Mouse (Mus musculus) forebrain, postnatal 0 days (tissue): Measurements from ENCODE around the gene Fcgr3. TPM values are rescaled to one million over a fixed set of nuclear protein-coding genes. Genes with fewer than 3 reads are reported as not detected.
A peak's percentile ranks its signal among the peaks of the same experiment; 100 is the strongest.

Experiments
- ATAC-seq: fragments of 200-750 bp; cut with Nextera tagmentation; 2 replicates; pipeline ENCODE4 v1.8.0; 2017; ENCODE audit warnings: mild to moderate bottlenecking, moderate library complexity
- DNase-seq: peaks from one replicate; pipeline ENCODE4 v3.0.0-alpha.2; 2015
- H3K27ac ChIP-seq: fragments of 300-500 bp; sonication (generic); 2 replicates; pipeline ENCODE4 v1.5.1; 2014; ENCODE audit warnings: low read depth, mild to moderate bottlenecking, antibody characterized with exemption, low read length, moderate library complexity, mixed read lengths
- H3K27me3 ChIP-seq: fragments of 300-500 bp; sonication (generic); 2 replicates; pipeline ENCODE4 v1.6.1; 2014; ENCODE audit warnings: mild to moderate bottlenecking, low read length, mixed read lengths; ENCODE audit not compliant: insufficient read depth
- H3K36me3 ChIP-seq: fragments of 300-500 bp; sonication (generic); 2 replicates; pipeline ENCODE4 v1.6.1; 2014; ENCODE audit warnings: mild to moderate bottlenecking, moderate library complexity; ENCODE audit not compliant: insufficient read depth
- H3K4me1 ChIP-seq: fragments of 300-500 bp; sonication (generic); 2 replicates; pipeline ENCODE4 v1.6.1; 2014; ENCODE audit warnings: antibody characterized with exemption; ENCODE audit not compliant: insufficient read depth
- H3K4me2 ChIP-seq: fragments of 300-500 bp; sonication (generic); 2 replicates; pipeline ENCODE4 v1.6.1; 2014; ENCODE audit warnings: low read depth, mild to moderate bottlenecking, moderate library complexity
- H3K4me3 ChIP-seq: fragments of 300-500 bp; sonication (generic); 2 replicates; pipeline ENCODE4 v1.5.1; 2014; ENCODE audit warnings: low read depth, low read length, mixed read lengths
- H3K9ac ChIP-seq: fragments of 300-500 bp; sonication (generic); 2 replicates; pipeline ENCODE4 v1.6.1; 2014; ENCODE audit warnings: mild to moderate bottlenecking
- H3K9me3 ChIP-seq: fragments of 300-500 bp; sonication (generic); 2 replicates; pipeline ENCODE4 v1.6.1; 2016; ENCODE audit warnings: low read length
- CTCF ChIP-seq: sonication (generic); IDR thresholded peaks from 2 replicates; pipeline ENCODE4 v1.5.1; 2016; ENCODE audit warnings: antibody characterized with exemption, control low read depth, low read depth
- WGBS: fragments of 180-500 bp; shearing (Covaris S2); extraction: QIAGEN DNeasy Blood & Tissue Kit; methylation state at CpG from one replicate; pipeline ENCODE4 v1.1.7; 2014; 5-methylcytosine and 5-hydroxymethylcytosine counted together
- polyA plus RNA-seq: library from polyadenylated mRNA; unstranded; fragments of >200 nt; fragmentation: Nextera tagmentation; extraction: Ambion mirVana; gene quantifications from 2 replicates; pipeline ENCODE4 v1.2.1, GENCODE M21; 2015
- total RNA-seq: library from RNA; depleted of rRNA; stranded (reverse); fragments of >200 nt; gene quantifications from 2 replicates; pipeline ENCODE4 v1.2.3, GENCODE M21; 2014

The Fcgr3 gene
- total and polyA plus RNA-seq, 2 experiments from 2014 or later: 13.9 to 14.9 TPM

DNA sequence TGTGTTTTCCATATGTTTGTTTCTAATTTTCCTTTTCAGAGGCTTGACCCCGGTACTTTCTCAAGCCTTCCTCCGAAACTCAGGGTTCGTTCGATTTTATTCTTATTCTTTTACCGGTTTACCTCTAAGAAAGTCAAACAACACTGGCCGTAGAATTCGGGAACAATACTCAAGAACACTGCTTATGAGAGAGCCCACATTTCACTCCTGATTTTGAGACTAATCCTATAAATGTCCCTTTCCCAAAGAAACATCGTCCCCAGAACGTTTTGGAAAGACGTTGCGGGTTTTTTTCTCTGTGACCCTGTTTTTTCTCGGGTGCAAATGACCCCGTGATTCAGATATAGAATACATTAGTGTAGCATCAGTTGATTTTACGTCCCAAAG, 19.7 kb downstream of the Fcgr3 start:
- H3K36me3 ChIP-seq: no peaks in the 10 kb centered on the region
- H3K4me1 ChIP-seq: no peaks in the 10 kb centered on the region
- no peaks in the 10 kb centered on the region for H3K27me3 ChIP-seq
- DNase-seq: no peak
- peak overlapping the region; percentile 59 for H3K9ac ChIP-seq
- peak overlapping the region; percentile 49 for H3K4me2 ChIP-seq
- H3K4me3 ChIP-seq: peak overlapping the region; percentile 63
- 4% methylated on average over 14 of the region's 14 CpGs for WGBS
- peak; percentile 12 for ATAC-seq
- H3K27ac ChIP-seq: peak overlapping the region; percentile 80
- H3K9me3 ChIP-seq: no peaks in the 10 kb centered on the region
- TF ChIP-seq CTCF: no peak

DNA sequence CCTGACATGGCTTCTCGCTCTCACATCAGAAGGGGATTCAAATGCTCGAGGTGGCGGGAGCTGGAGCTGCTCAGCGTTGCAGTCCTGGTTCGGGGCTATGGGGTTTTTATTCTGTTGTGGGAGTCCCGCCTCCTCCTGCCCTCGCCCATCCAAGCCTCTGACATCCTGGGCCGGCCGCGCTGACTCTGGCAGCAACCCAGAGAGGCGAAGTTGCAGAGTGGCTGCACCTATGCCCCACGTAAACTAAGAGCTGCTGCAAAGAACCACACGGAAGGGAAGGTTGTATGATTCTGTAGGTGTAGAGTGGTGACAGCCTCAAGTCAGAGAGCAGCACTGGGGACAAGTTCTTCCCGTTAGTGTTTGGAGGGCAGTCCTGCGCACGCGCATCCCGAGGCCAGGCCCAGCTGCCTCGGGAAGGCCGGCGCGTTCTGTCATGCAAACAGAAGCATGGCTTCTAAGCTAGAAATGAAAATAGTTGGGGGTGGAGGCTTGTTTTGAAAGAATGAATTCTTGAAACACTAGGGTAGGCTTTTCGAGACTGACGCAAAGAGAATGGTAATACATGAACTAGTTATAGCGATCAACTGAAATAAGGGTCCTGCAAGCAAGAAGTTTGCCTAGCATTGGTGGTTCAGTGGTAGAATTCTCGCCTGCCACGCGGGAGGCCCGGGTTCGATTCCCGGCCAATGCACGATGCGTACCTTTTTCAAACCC, 20.2 kb downstream of the Fcgr3 start:
- H3K4me1 ChIP-seq: no peaks in the 10 kb centered on the region
- H3K4me3 ChIP-seq: peak overlapping the region; percentile 63
- no peaks in the 10 kb centered on the region for H3K9me3 ChIP-seq
- H3K27ac ChIP-seq: peak overlapping the region; percentile 80
- under 1% methylated on average over 33 of the region's 33 CpGs for WGBS
- H3K9ac ChIP-seq: peak overlapping the region; percentile 59
- TF ChIP-seq CTCF: 0 out of 2 replicates have a peak, but pooled peaks have one; percentile 2
- DNase-seq (peak; percentile 98), ATAC-seq (peak; percentile 94)
- no peaks in the 10 kb centered on the region for H3K27me3 ChIP-seq
- H3K36me3 ChIP-seq: no peaks in the 10 kb centered on the region
- peak overlapping the region; percentile 49 for H3K4me2 ChIP-seq

DNA sequence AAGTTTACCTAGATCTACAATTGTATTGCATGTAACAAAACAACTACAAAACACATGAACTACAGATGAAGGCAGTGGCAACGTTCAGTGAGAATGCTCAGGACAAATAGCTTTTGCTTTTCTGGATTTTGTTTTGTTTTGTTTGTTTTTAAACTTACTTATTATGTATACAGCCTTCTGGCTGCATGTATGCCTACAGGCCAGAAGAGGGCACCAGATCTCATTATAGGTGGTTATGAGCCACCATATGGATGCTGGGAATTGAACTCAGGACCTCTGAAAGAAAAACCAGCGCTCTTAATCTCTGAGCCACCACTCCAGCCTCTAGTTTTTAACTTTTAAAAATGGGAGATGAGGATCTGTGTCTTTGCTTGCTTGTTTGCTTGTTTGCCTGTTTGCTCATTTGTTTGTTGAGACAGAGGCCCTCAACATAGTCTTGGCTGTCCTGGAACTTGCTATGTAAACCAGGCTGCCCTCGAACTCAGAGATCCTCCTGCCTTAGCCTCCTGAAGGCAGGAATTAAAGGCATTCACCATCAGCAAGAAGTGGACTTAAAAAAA, 21.1 kb downstream of the Fcgr3 start:
- H3K27me3 ChIP-seq: no peaks in the 10 kb centered on the region
- no peaks in the 10 kb centered on the region for H3K36me3 ChIP-seq
- DNase-seq (peak; percentile 13), ATAC-seq (no peak)
- peak overlapping the region; percentile 63 for H3K4me3 ChIP-seq
- peak; percentile 45 for TF ChIP-seq CTCF
- H3K9me3 ChIP-seq: no peaks in the 10 kb centered on the region
- peak overlapping the region; percentile 80 for H3K27ac ChIP-seq
- 0 out of 2 replicates have a peak overlapping the region, but pooled peaks have one; percentile 57 for H3K9ac ChIP-seq
- H3K4me1 ChIP-seq: no peaks in the 10 kb centered on the region
- peak overlapping the region; percentile 49 for H3K4me2 ChIP-seq
- WGBS: 68% methylated on average over 3 of the region's 3 CpGs

DNA sequence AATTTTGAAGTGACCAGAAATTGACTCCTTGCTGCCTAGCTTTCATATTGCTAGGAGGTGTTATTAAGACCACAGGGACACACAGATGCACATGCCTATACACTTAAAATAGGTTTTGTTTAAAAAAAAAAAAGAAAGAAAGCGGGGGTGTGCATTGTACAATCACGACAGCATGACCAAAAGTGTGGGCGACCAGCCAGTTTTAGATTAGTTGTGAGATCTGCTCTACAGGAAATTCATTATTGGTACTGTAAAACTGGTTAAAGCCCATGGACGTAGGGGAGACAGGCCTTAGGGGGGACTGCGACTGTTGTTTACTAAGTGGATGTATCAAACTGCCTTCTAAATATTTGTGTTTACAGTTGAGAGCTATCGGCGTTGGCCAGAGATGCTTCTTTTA, 24.9 kb downstream of the Fcgr3 start:
- Histone ChIP-seq H3K36me3 (no peaks in the 10 kb centered on the region), H3K9me3 (no peaks in the 10 kb centered on the region), H3K4me1 (no peaks in the 10 kb centered on the region), H3K9ac (no peak overlapping the region), H3K27me3 (no peaks in the 10 kb centered on the region), H3K27ac (no peak overlapping the region), H3K4me2 (no peak overlapping the region), H3K4me3 (no peak overlapping the region)
- WGBS: 86% methylated on average over 7 of the region's 7 CpGs
- ATAC-seq: no peak
- no peak for DNase-seq
- TF ChIP-seq CTCF: no peak

DNA sequence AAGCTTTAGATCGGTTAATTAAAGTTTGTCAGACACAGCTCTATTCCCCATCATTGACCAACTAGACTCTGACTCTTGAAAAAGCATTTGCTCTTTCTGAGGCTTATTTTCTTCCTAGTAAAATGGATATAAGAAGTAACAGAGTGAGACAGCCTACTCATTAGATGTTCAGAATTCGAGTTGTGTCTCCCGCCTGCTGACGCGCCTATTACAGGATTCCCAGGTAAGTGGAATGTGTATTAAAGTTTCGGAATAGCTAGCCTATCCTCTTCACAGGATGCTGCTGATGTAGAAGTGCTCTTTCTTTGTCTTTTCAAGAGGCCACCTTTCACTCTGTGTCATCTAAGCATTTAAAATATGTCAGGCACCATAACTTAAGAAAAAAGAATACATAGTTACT, 25.6 kb downstream of the Fcgr3 start:
- Histone ChIP-seq H3K9me3 (no peaks in the 10 kb centered on the region), H3K27ac (no peak overlapping the region), H3K9ac (no peak overlapping the region), H3K4me2 (0 out of 2 replicates have a peak overlapping the region, but pooled peaks have one; percentile 18), H3K4me3 (no peak overlapping the region), H3K27me3 (no peaks in the 10 kb centered on the region), H3K36me3 (no peaks in the 10 kb centered on the region), H3K4me1 (no peaks in the 10 kb centered on the region)
- ATAC-seq: no peak
- 80% methylated on average over 6 of the region's 6 CpGs for WGBS
- no peak for TF ChIP-seq CTCF
- no peak for DNase-seq

DNA sequence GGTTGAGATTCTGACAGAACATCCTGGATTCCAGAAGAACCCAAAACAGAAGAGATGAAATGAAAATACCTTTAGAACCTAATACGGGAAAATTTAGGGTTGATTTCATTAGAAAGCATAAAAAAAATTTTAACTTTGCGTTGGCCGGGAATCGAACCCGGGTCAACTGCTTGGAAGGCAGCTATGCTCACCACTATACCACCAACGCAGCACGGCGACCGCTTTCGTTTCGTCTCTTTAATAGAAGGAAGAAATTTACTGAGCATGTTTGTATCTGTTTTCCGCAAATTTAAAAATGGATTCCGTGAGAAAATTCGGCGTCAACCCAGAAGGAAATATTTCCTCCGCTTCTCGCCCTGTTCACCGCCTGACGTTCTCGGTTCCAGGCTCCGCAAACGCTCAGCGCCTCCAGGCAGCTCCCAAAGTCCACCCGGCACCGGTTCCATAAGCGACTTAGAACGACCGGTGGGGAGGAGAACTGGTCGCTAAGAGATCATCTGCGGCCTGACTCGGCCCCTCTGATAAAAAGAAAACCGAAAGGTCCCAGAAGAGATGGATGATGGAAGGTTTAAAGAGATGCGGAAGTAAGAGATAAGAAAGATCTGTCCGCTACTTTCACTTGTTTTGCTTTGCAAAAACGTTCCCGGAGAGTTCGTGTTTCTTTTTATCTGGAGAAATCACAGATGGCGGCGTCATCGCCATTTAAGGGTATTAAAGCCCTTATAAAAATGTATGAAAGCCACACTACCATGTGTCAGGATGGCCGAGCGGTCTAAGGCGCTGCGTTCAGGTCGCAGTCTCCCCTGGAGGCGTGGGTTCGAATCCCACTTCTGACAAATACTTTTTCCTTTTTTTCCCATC, 26.6 kb downstream of the Fcgr3 start:
- under 1% methylated on average over 47 of the region's 47 CpGs for WGBS

More for the DNA sequence above, 26.6 kb downstream of the Fcgr3 start:
- Histone ChIP-seq H3K27me3 (no peaks in the 10 kb centered on the region), H3K36me3 (no peaks in the 10 kb centered on the region), H3K4me2 (peak overlapping the region; percentile 44), H3K27ac (peak overlapping the region; percentile 96), H3K4me1 (no peaks in the 10 kb centered on the region), H3K9me3 (no peaks in the 10 kb centered on the region), H3K4me3 (peak overlapping the region; percentile 97), H3K9ac (peak overlapping the region; percentile 86)
- ATAC-seq: peak; percentile 79
- peak; percentile 3; the same call in 1 of the 2 replicates for TF ChIP-seq CTCF
- DNase-seq: peak; percentile 94
